Mouse (Mus musculus) neutrophil, adult 5-6 weeks (primary cell): ENCODE data around the gene Arhgap8. TPM values are rescaled to one million over a fixed set of nuclear protein-coding genes. Genes with fewer than 3 reads are reported as not detected.

Experiments used
- ATAC-seq: fragments of 151-379, 151-347 bp; 2 replicates; pipeline ENCODE4 v1.8.0; 2017; ENCODE audit warnings: mild to moderate bottlenecking, moderate TSS enrichment; ENCODE audit not compliant: insufficient number of reproducible peaks, poor library complexity, low FRiP score, severe bottlenecking; ENCODE audit errors: extremely low read depth
- total RNA-seq: library from RNA; stranded (forward); fragments of 200-1000 nt; gene quantifications from 2 replicates; pipeline ENCODE4 v1.2.3, GENCODE M21; 2017

Arhgap8 gene
- total RNA-seq, 1 experiment from 2014 or later, result not detected

DNA sequence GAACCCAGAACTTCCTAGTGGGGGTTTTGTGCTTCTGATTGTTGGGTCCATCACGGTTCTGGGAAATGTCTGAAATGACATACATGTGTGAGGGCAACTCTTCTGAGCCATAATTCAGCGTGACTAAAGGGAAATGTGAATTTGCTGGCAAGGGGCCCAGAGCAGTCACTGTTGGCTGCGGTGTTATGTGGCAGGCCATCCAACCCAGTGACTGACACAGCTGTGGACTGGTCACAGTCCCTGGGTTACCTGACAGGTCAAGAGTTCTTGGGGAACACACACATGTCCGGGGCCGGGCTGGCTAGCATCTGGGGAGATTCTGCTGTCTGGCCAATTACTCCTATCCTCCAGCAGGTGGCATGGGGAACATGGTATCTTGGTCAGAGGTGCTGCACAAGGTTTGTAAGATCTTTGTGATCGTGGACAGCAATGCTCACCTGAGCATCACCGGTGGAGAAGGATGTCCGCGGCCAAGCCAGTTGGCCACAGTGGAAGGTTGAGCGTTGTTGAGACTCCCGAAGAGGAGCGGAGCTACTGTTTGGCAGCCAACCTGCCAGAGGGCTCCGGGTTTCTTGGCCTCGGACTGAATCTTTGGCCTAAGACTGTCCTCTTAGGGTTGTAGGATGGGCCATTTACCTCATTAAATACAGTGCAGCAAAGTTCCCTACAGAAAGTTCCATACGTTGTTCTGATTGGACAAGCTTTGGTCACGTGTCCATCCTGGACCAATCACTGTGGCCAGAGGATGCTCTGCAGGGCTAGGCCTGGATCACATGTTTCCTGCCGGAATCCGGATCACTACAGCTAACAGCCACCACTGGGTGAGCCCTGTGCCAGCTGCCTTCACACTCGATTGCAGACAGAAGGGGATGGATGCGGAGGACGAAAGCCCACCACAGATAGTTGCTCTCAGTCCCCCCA lies 52.6 kb downstream of the Arhgap8 start:
- ATAC-seq, result no peak

DNA sequence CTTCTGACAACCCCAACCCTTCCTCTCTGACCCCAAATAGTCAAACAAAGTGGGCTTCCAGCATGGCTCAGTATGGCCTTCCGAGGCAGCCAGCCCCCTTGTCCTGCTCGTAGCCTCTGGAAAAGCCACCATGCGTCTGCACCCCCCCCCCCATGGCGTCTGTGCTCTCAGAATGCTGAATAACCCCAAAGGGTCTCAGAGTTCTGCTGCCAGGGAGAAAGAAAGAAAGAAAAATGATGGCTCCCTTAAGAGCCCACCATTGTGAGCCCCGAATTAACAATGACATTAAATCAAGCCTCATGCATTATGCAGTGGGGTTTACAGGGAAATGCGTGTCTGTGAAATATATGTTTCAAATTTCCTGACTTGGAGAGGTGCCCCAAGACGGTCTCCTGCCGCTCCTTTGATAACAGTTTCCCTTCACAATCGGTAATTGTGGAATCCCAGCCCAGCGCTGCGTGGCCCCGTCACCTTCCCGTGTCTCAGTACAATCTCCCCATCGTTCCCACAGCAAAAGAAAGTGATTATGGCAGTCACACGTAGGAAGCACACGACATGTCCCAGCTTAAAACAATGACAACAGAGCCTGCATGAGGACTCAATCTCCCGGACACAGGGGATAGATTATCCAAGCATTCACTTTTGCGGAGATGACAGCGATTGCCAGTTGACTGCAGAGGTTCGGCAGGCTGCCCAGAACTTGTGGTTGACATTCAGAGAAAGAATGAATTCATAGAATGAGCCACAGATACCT lies 55.7 kb downstream of the Arhgap8 start:
- no peak for ATAC-seq

DNA sequence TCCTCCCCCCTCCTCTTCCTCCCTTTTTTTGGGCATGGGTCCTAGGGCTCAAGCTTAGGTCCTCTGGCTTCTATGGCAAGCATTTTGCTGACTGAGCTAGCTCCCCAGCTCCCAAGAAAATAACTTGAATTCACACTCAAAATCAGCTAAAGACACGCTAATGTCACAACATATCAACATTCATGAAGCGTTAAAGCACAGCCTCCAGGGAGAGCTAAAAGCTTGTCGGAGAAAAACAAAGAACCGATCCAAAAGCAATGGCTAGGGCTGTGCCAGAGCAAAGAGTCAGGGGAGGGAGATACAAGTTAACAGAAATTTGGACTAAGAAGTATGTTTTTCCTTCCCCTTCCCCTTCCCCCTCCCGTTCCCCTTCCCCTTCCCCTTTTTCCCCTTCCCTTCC lies 58.7 kb downstream of the Arhgap8 start:
- no peak for ATAC-seq

DNA sequence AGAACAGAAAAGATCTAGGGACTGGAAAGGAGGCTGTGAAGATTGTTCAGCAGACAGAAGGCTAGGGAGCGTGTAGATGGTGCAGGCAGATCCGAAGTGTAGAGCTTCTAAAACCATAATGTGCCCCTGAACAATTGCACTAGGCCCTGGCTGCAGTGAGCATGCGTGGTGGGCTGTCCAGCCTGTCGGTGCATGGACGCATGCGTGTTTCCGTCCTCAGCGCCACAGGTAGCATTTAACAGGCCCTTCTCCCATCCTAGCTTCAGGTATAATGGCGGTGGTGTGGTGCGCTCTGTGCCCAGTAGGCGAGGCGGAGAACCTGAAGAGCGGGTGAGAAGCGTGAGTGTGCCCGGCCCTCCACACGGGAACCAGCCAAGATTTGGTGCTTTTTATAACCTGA lies 65.0 kb downstream of the Arhgap8 start:
- ATAC-seq, result no peak

DNA sequence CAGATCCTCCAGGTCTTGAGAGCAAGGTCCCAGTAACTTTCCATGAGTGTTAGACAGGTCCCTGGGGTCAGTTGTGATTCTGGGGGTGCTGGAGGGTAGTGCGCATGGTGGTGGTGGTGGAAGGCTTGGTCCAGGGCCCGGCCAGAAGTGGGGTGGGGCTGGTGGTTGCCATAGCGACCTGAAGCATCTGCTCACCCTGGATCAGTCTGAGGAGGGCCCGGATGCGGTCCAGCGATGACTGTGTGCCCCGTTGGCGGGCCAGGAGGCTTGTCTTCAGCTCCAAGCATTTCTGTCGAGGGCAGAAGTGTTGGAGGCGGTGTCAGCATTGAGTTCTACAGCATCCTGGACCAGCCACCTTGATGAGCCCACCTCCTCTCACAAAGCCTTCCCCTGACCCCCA lies 67.3 kb downstream of the Arhgap8 start:
- ATAC-seq, result no peak

DNA sequence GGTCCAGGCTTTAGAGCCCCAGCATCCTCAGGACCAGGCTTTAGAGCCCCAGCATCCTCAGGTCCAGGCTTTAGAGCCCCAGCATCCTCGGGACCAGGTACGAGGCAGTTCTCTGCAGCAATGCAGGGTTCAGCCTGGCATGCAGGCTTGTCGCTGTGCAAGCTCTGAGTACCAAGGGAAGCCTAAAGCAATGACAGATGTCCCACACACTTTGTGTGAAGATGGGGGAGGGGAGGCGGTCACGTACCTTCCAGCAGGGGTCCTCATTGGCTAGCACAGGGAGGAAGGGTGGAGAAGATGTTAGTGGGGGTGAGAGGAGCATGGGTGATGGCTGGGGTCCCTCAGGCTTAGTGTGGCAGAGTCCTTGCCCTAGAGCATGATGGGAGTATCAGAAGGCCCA lies 73.8 kb downstream of the Arhgap8 start:
- ATAC-seq, result no peak

DNA sequence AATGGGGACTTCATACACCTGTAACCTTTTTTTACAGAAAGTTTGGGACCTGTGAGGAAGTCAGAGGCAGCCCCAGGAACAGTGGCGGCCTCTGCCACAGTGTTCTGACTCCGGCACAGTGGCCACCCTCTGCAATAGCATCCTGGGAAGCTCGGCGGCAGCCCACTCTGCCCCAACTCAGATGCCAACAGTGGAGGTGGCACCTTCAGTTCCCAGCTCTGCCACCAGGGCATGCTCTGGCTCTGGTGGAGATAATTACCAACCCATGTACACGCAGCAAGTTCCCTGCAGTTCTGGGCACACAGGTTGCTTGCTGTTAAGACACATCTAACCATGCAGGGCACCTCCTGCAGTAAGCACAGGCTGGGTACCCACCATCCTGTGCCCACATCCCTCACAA lies 80.3 kb downstream of the Arhgap8 start:
- no peak for ATAC-seq

DNA sequence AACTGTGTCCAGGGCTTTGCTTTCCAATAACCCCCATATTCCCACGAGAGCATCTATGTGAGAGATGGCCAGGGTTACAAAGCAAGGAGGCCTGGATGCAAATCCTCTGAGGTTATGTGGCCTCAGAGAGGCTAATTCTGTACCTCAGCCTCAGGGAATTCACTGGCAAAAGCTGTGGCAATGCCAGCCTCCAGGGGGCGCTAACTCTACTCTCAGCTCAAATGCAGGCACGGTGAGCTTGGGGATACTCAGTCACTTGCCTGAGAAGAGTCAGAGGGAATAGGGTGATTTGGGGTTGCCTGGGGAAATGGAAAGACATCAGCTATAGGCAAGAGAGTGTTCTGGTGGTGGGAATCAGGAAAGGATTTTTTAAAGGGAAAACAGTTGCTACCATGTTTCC lies 83.8 kb downstream of the Arhgap8 start:
- ATAC-seq, result no peak

DNA sequence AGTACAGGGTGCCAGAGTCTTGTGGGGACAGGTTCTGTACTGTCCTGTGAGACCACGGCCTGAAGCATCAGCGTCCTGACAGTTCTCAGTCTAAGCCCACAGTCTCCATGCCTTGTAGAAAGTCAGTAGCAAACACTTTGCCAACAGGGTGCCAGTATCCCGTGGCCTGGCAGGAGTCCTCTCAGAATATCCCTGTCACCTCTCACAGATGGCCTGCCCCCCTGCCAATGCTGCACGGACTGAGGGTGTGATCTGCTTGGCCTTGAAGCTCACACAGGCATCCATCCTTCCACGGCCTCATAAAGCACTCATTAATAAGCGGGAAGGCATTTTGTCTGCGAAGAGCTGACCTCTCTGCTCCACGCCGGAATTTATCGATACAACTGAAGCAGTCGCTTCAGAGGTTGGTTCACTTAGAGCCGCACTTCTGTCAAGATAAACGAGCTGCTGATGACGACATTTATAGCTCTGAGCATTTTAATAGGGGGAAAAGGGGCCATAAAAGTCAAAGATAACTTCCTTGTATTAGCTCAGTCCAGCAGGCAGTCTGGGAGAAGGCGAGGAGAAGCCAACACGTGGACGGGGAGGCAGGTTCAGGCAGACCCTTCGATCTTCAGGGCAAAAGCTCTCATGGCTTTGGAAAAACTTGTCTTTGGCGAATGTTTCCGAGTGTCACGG lies 89.6 kb downstream of the Arhgap8 start:
- ATAC-seq, result no peak

DNA sequence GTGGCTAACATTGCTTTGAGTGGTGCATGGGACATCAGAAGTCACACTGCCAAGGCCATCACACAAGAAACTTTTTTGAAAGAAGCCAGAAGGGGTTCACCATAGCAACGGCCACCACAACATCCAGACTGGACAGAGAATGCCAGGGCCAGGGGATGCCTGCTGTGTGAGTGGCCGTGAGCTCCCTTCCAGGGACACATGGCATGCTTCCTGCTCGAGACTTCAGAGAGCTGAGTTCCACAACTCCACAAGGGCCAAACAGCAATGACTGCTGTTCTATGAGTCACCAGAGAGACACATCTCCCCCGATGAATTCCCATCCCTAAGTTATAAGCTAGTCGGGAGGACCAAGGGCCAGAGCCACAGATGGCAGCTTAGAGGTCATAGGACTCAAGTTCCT lies 91.3 kb downstream of the Arhgap8 start:
- no peak for ATAC-seq

DNA sequence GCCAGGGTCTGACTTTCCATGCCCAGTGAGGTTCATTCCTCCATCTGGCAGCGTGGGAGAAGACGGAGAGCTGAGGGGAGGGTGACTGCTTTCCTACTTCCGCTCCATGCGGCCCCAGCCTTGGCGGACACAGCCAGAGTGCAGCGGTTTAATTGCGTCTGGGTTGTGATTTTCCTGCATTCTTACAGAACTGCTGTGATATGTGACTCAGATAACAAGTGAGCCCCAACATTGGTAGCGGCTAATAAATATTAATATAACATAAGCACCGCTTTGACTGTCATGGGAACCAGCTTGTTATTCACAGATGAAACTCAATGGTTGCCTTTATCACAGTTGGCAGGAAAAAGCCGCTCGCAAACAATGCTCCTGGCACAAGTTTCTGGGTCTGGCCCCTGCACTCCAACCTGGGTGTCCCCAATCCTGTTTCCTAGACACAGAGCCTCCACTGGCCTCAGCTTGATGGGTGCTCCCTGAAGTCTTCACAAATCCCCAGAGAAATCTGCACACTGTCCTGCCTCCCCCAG lies 93.0 kb downstream of the Arhgap8 start:
- ATAC-seq, result no peak

DNA sequence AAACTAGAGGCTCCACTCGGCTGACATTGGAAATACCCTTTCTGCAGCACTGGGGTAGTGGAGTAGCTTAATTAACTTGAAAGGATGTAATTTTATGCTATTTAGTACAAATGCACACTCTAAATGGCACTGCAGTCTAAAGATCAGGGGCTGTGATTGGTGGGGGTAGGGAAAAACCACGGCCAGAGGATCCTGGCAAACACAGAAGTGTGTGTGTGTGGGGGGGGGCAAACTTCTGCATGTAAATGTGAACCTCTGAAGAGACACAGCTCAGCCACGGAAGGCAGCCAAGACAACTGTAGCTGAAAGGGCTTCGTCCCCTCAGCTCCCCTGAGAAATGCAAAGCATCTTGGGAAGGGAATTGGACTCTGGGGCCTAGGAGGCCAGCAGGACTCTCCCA lies 95.3 kb downstream of the Arhgap8 start:
- ATAC-seq, result no peak

DNA sequence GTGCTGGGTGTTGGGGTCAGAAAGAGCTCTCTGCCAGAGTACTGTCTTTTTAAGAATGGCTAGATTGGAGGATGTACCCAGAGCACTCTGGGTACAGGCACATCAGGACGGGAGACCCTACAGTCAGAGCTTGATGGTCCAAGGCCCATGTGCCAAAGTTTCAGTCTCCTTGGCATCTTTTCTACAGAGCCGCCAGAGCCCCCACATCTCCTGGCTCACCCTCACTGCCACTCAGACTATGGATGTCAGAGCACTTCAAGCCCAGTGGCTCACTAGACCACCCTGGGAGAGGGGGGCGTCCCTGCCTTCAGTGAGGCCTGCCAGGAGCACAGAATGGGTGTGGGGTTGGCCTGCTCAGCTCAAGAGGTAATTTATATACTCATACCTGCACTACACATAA lies 97.7 kb downstream of the Arhgap8 start:
- ATAC-seq, result no peak

DNA sequence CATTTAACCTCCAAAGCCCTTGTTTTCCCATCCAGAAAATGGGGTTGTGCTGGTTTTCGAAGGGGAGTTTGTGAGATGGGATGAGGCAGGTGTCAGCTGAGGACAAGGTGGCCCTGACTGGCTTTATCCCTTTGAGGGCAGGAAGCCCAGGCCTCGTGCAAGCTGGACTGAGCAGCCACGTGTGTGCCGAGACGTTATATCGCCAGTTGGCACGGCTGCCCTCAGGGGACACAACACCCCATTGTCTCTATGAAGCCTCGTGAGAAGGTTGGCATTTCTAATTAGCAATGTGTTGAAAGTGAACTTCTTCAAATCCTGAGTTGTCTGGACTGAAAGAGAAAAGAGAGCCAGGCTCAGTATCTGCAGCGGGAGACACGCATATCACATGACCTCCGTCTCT lies 98.4 kb downstream of the Arhgap8 start:
- no peak for ATAC-seq

DNA sequence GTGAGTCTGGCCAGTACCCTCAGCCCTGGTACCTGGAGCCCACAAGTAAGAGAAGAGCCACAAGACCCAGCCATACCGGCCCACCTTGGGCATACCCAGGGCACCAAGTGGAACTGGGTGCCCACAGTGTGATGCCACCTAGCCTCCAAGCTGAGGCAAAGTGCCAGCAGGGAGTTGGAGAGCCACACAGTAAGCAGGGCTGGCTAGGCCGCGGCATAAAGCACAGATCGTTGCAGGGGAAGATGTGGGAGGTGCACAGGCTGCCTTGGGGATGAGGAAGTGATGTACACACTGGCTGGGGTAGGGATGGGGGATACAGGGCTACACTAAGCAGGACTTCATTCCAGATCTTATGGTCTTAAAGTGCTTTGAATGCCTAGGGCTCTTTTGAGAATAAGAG lies 101.0 kb downstream of the Arhgap8 start:
- no peak for ATAC-seq

Other genes starting within 250 kb of the Arhgap8 start
- 6.4 and 6.6 TPM in 2 replicates for gene Rtl6, start 162.2 kb upstream of the Arhgap8 start, total RNA-seq
- 28.9 and 29.6 TPM in 2 replicates for gene Prr5, start 50.4 kb upstream of the Arhgap8 start, total RNA-seq
- 0.25 and 0.47 TPM in 2 replicates for gene Phf21b, start 136.0 kb downstream of the Arhgap8 start, total RNA-seq
- 0.47 and 0.49 TPM in 2 replicates for gene Gm29666, start 200.0 kb downstream of the Arhgap8 start, total RNA-seq
- 38.1 and 38.2 TPM in 2 replicates for gene Nup50, start 203.4 kb downstream of the Arhgap8 start, total RNA-seq